Mouse (Mus musculus) kidney, adult 2 months (tissue): ENCODE results near the gene Vmn2r71.

Experiments
- CTCF ChIP-seq: fragments of 200-500 bp; conservative IDR thresholded peaks from 2 replicates; pipeline ENCODE4 v1.5.1; 2011; ENCODE audit warnings: low read depth, mild to moderate bottlenecking, control low read depth, low read length, moderate library complexity, mixed read lengths; ENCODE audit not compliant: insufficient read depth, insufficient read length
- POLR2A ChIP-seq: fragments of 200-500 bp; IDR thresholded peaks from one replicate; pipeline ENCODE4 v1.6.1; 2011; ENCODE audit warnings: low read depth, low read length, control low read depth

DNA sequence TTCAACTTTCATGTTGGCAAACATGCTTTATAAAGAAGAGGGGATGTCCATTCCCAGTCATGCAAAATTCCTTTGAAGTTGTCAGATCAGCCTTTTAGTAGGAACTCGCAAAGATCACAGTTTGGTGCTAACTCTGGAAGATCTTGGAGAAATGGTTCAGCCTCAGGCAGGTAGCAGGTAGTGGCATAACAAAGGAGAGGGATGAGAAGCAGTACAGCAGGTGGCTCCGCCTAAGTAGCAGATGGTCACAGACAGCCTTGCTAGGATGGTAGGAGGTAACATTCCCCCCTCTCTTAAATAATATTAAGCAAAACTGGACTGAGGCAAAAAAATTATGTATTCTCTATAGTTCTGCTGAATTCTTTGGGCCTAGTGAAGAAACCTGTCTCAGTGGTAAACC, 20.8 kb upstream of the Vmn2r71 start:
- TF ChIP-seq CTCF (no peak), POLR2A (no peak)
